Mouse (Mus musculus): ENCODE measurements around the gene Insyn1.

The Insyn1 gene

DNA sequence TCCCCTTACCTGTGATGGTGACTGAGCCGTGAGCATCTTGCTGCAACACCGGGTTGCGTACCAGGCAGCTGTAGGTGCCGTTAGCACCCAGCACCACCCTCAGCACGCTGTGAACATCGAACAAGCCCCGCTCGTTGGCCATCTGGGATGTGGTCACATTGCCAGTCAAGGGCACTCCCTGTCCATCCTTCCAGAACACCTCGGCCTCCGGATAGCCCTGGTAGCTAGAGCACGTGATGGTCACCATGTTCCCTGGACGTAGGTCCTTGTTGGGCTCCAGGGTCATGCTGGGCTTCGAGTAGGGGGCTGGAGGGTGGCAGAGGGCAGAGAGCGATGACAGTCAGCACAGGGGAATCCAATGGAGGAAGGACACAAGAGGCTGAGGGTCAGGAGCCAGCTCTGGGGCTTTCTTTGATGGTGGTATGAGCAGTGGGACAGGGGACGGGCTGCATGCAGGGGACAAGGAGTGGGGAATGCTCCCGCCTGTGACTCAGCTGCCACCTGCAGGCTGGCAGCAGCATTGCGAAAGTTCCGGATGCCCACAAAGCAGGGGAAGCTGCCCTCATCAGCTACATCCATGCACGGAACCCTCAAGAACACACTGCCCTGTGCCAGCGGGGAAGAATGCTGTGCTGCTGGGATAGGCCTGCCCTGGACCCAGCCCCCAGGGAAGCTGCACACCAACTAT, 47.2 kb downstream of the Insyn1 start:
- DNase-seq = peak; percentile 33

DNA sequence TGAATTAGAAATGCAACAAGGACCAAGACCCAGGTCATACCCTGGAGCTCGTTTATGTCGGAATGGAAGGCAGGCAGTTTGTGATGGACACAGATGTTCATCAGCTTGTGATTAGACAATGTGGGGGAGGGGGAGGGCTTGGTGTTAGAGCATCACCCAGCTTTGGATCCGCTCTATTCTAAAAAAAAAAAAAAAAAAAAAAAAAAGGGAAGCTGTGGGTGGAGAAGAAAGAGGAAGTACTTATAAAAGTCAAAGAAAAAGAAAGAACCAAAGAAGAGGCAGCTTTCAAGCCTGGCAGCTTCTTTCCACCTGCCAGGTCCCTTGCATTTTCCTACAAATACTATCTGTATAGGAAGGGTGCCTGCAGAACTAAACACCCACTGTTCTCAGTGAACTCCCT, 49.4 kb downstream of the Insyn1 start:
- no peak for DNase-seq

DNA sequence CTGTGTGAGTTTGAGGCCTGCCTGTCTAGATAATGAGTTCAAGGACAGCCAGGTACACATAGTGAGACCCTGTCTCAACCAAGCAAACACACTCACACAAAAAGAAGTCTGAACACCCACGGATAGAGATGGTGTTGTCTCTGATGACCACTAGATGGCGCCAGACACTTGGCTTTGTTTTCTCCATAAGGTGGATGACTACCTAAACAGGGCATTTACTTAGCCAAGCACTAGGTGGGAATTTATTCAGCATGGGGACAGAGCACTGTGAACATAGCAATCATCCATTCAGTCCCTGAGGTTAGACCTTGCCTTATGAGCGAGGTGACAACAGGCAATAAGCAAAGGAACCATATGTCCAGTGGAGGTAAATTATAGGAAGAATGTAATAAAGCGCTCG, 51.5 kb downstream of the Insyn1 start:
- peak; percentile 62 for DNase-seq

DNA sequence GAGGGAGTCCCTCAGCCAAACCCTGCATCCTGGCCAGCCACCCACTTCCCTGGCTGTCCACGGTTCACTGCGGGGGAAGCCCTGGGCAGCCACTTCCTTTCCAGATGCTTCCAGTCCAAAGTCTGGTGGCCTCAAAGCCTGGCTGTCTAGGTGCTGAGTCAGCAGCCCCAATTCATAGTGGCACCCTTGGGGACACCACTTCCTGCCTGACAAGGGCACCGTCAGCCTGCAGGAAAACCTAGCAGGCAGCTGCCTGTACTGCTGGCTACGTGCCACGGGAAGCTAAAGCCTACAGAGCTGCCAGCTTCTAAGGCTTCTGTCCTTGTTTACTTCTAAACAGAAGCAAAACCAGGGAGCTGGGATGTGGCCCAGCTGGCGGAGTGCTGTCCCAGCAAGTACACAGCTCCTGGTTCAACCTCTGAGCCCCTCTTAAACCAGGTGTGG, 53.5 kb downstream of the Insyn1 start:
- DNase-seq = peak; percentile 91

DNA sequence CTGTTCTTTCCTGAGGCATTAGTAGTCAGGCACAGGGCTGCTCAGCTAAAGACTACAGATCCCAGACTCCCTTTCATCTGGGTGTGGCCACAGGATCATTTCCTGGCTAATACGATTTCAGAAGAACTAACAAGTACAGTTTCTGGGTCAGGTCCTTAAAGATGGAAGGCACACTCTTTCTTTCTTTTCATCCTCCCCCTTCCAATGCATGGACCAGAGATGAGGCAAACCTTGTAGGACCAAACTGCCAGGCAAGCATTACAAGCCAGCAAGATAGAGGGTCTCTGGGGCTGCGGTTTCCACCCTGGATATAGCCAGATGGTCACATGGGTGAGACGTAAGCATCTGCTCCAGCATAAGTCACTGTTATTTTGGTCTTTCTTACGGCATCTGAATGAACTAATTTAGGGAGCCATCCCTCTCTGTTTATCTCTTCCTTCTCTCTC, 56.5 kb downstream of the Insyn1 start:
- no peak for DNase-seq

DNA sequence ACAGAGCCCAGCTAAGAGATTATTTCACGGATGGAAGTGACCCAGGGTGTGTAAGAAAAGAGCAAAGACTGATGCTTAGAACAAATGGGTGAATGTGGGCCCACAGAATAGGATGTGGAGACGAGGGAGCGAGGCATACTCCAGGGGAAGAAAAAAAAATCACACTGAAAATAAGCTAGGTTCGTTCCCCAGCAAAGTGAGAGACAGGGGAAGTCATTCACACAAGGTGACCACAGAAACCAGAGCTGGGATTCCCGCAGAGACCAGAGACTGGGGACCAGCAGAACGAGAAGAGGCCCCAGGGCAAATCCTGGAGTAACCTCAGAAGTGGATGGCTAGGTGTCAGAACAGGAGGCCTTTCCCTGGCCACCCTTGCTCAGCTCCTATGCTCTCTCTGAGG, 57.0 kb downstream of the Insyn1 start:
- DNase-seq = no peak

DNA sequence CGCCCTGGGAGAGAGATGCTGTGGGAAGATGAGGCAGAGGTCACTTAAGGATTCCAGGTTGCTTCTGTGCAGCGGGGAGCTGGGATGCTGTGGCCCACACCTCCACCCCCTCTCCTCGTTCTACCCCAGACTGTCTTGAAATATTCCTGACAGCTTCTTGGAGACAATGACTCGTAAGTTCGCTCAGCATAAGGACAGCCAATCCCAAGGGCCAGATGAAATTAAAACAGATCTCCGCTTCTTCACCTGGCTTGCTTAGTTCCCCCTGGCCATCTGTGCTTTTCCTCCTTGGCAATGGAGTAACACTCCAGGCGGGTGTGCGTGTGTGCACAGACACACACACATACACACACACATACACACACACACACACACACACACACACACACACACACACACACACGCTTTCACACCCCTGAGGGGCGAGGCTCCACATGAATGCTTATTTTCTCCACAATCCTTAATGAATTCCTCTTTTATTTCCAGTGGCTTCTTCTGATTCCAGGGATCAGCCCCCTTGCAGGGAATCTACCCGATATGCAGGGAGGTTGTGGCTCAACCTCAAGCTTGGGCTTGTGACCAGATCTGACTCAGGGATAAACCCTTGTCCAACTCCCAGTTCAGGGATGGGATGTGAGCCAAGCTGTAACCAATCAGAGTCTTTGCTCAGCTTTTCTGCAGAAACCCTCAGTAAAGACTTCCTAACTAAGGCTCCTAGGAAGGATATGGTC, 58.4 kb downstream of the Insyn1 start:
- no peak for DNase-seq

DNA sequence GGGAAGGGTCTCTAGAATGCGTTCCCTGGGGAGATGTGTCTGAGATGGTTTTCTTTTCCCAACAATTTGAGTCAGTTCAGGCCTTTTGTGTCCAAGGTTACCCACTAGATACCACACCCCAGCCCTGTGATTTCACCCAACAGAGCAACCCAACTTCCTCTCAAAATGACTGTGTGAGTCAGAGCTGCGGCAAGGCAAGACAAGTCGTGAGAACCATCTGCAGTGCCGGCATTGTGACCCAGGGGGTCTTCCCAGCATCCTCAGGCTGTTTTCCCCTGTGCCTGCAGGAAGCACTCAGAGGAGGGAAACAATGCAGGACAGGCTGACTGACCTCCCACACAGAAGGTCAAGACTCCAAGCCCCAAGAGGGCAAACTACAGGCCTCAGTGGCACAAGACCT, 60.5 kb downstream of the Insyn1 start:
- DNase-seq = no peak
